Mouse (Mus musculus) heart, embryonic 10.5 days (tissue): ENCODE measurements around the gene Cd1d1. TPM values are rescaled to one million over a fixed set of nuclear protein-coding genes. Genes with fewer than 3 reads are reported as not detected.
A peak's percentile ranks its signal among the peaks of the same experiment; 100 is the strongest.
"Not testable (repeated sequence)": the region's sequence is repeated elsewhere in the genome, so short reads cannot be mapped to it uniquely, and the experiment has no call there.

Experiments
- DNase-seq: peaks from one replicate; pipeline ENCODE4 v3.0.0-alpha.2; 2017; ENCODE audit warnings: low spot score
- H3K27ac ChIP-seq: fragments of 300-500 bp; sonication (generic); 2 replicates; pipeline ENCODE4 v1.5.1; 2016; ENCODE audit warnings: mild to moderate bottlenecking
- H3K27me3 ChIP-seq: fragments of 300-500 bp; sonication (generic); 2 replicates; pipeline ENCODE4 v1.6.1; 2016; ENCODE audit warnings: mild to moderate bottlenecking; ENCODE audit not compliant: poor library complexity, insufficient read depth, severe bottlenecking
- H3K36me3 ChIP-seq: fragments of 300-500 bp; sonication (generic); 2 replicates; pipeline ENCODE4 v1.6.1; 2016; ENCODE audit warnings: mild to moderate bottlenecking, moderate library complexity
- H3K4me1 ChIP-seq: fragments of 300-500 bp; sonication (generic); 2 replicates; pipeline ENCODE4 v1.6.1; 2016; ENCODE audit warnings: mild to moderate bottlenecking
- H3K4me3 ChIP-seq: fragments of 300-500 bp; sonication (generic); 2 replicates; pipeline ENCODE4 v1.5.1; 2016; ENCODE audit warnings: mild to moderate bottlenecking, moderate library complexity
- H3K9me3 ChIP-seq: fragments of 300-500 bp; sonication (generic); 2 replicates; pipeline ENCODE4 v1.6.1; 2016; ENCODE audit warnings: mild to moderate bottlenecking, moderate library complexity
- WGBS: fragments of 180-500 bp; shearing (Covaris S2); methylation state at CpG from one replicate; pipeline ENCODE4 v1.1.7; 2016; 5-methylcytosine and 5-hydroxymethylcytosine counted together
- polyA plus RNA-seq: library from polyadenylated mRNA; unstranded; fragments of >200 nt; fragmentation: Nextera tagmentation; extraction: Ambion mirVana; gene quantifications from 2 replicates; pipeline ENCODE4 v1.2.1, GENCODE M21; 2016

Gene Cd1d1
- polyA plus RNA-seq, result 24.7 and 29.7 TPM in 2 replicates

GRCm38 (mm10) chr3:86999415-86999740 lies at the start of gene Cd1d1:
Cd1d1 (minus strand) TSS chr3:86999441.
- no peaks in the 10 kb centered on the region for H3K9me3 ChIP-seq
- 46% methylated on average over 8 of the region's 8 CpGs for WGBS
- H3K4me3 ChIP-seq, result peak within 1 kb of the TSS; percentile 69
- H3K27ac ChIP-seq, result peak within 1 kb of the TSS; percentile 94
- DNase-seq, result no peak
- no peaks in the 10 kb centered on the region for H3K36me3 ChIP-seq
- peaks cover 14% of the 10 kb centered on the region for H3K4me1 ChIP-seq
- H3K27me3 ChIP-seq, result no peaks in the 10 kb centered on the region

GRCm38 (mm10) chr3:87047801-87048200 lies 48.6 kb upstream of the Cd1d1 start:
- no peaks in the 10 kb centered on the region for H3K4me1 ChIP-seq
- H3K9me3 ChIP-seq, result no peaks in the 10 kb centered on the region
- WGBS, result 88% methylated on average over 5 of the region's 5 CpGs
- H3K4me3 ChIP-seq, result no peak overlapping the region
- H3K36me3 ChIP-seq, result no peaks in the 10 kb centered on the region
- no peak overlapping the region for H3K27ac ChIP-seq
- no peaks in the 10 kb centered on the region for H3K27me3 ChIP-seq
- DNase-seq, result no peak

DNA sequence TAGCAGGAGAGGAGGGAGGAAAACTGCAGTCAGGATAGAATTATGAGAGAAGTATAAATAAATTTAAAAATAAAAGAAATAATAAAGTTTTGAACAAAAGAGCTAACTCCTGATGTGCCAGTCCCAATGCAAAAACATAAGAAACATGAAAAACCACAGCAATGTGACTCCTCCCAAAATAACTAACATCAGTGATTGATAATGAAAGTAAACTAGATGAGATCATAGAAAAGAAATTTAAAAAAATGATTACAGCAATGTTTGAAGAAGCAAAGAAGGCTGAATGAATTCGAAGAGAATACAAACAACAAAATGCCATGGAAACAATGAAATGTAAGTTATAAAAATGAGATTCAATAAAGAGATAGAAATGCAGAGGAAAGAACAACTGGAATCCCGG lies 42.5 kb upstream of the Cd1d1 start:
- no peak for DNase-seq
- Histone ChIP-seq H3K4me1 (0 out of 2 replicates have a peak, but pooled peaks cover 7% of the 10 kb centered on the region), H3K9me3 (no peaks in the 10 kb centered on the region), H3K36me3 (no peaks in the 10 kb centered on the region), H3K27me3 (no peaks in the 10 kb centered on the region), H3K27ac (no peak overlapping the region), H3K4me3 (no peak overlapping the region)
- WGBS, result 72% methylated on average over 2 of the region's 2 CpGs

- Histone ChIP-seq H3K27me3 (no peaks in the 10 kb centered on the region), H3K9me3 (no peaks in the 10 kb centered on the region), H3K4me3 (no peak overlapping the region), H3K4me1 (peaks cover 13% of the 10 kb centered on the region; the same call in 1 of the 2 replicates), H3K36me3 (no peaks in the 10 kb centered on the region), H3K27ac (no peak overlapping the region)
- WGBS, result 77% methylated on average over 6 of the region's 6 CpGs
- no peak for DNase-seq
Measured at GRCm38 (mm10) chr3:87038500-87038899, 39.3 kb upstream of the Cd1d1 start.

GRCm38 (mm10) chr3:87034061-87034460 lies 34.8 kb upstream of the Cd1d1 start:
- no peak for DNase-seq
- 91% methylated on average over 4 of the region's 4 CpGs for WGBS
- H3K4me3 ChIP-seq, result no peak overlapping the region
- H3K36me3 ChIP-seq, result no peaks in the 10 kb centered on the region
- no peaks in the 10 kb centered on the region for H3K27me3 ChIP-seq
- H3K4me1 ChIP-seq, result peaks cover 13% of the 10 kb centered on the region; the same call in 1 of the 2 replicates
- H3K9me3 ChIP-seq, result no peaks in the 10 kb centered on the region
- no peak overlapping the region for H3K27ac ChIP-seq

- no peak overlapping the region for H3K27ac ChIP-seq
- H3K4me3 ChIP-seq, result no peak overlapping the region
- 21% methylated on average over 8 of the region's 8 CpGs for WGBS
- peak; percentile 80 for DNase-seq
- no peaks in the 10 kb centered on the region for H3K27me3 ChIP-seq
- peaks cover 13% of the 10 kb centered on the region; the same call in 1 of the 2 replicates for H3K4me1 ChIP-seq
- no peaks in the 10 kb centered on the region for H3K9me3 ChIP-seq
- no peaks in the 10 kb centered on the region for H3K36me3 ChIP-seq
Measured at GRCm38 (mm10) chr3:87033357-87033756, 34.1 kb upstream of the Cd1d1 start.

- Histone ChIP-seq H3K36me3 (no peaks in the 10 kb centered on the region), H3K4me3 (no peak overlapping the region), H3K27ac (no peak overlapping the region), H3K4me1 (0 out of 2 replicates have a peak, but pooled peaks cover 1% of the 10 kb centered on the region), H3K9me3 (no peaks in the 10 kb centered on the region), H3K27me3 (no peaks in the 10 kb centered on the region)
- WGBS, result 20% methylated on average over 6 of the region's 6 CpGs
- no peak for DNase-seq
Measured at GRCm38 (mm10) chr3:87030855-87031254, 31.6 kb upstream of the Cd1d1 start.

DNA sequence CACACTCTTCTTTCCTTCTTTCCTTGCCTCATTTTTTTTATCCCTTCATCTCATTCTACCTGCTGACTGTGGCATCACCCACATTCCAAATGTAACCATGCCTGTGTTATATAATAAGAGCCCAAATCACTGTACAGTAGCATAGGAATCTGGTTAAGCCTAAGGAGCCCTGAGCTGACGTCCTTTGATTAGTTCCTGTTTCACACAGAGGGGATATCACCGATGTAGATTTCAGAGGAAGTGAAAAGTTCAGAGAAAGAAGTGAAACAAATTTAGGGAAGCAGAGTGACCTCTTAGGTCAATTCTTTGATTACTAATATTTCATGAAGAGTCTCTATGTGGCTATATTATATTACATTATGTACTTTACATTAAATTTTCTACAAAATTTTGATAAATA lies 18.5 kb upstream of the Cd1d1 start:
- WGBS, result 65% methylated on average over 2 of the region's 2 CpGs
- Histone ChIP-seq H3K27ac (no peak overlapping the region), H3K27me3 (no peaks in the 10 kb centered on the region), H3K9me3 (no peaks in the 10 kb centered on the region), H3K36me3 (no peaks in the 10 kb centered on the region), H3K4me1 (no peaks in the 10 kb centered on the region), H3K4me3 (no peak overlapping the region)
- DNase-seq, result no peak

GRCm38 (mm10) chr3:87017001-87017400 lies 17.8 kb upstream of the Cd1d1 start:
- Histone ChIP-seq H3K9me3 (no peaks in the 10 kb centered on the region), H3K4me3 (no peak overlapping the region), H3K27ac (no peak overlapping the region), H3K27me3 (no peaks in the 10 kb centered on the region), H3K4me1 (no peaks in the 10 kb centered on the region), H3K36me3 (no peaks in the 10 kb centered on the region)
- 79% methylated on average over 1 of the region's 1 CpGs for WGBS
- DNase-seq, result no peak

DNA sequence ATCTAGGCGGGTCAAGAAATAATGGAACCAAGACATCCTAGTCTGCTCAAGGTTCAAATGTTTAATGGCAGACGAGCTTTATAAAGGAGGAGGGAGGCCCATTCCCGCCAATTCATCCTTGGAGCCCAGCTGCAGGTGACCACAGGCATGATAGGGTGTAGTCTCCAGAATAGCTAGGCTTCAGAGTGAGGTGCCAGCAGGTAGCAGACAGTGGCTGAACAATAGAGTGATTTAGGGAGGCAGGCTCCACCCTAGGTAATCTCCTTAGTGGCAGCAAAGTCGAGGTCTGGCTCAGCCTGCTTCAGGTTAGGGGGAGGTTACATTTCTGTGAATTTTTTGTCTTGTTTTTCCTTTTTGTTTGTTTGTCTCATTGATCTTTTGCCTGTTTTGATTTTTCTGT lies 16.7 kb upstream of the Cd1d1 start:
- H3K9me3 ChIP-seq, result no peaks in the 10 kb centered on the region
- no peak overlapping the region for H3K27ac ChIP-seq
- no peaks in the 10 kb centered on the region for H3K36me3 ChIP-seq
- no peak overlapping the region for H3K4me3 ChIP-seq
- no peaks in the 10 kb centered on the region for H3K27me3 ChIP-seq
- no peaks in the 10 kb centered on the region for H3K4me1 ChIP-seq
- no peak for DNase-seq
- 62% methylated on average over 4 of the region's 4 CpGs for WGBS

- not testable (repeated sequence) for DNase-seq, H3K27me3 ChIP-seq, H3K27ac ChIP-seq, H3K36me3 ChIP-seq, H3K9me3 ChIP-seq, H3K4me1 ChIP-seq, H3K4me3 ChIP-seq
- 75% methylated on average over 3 of the region's 3 CpGs for WGBS
Measured at GRCm38 (mm10) chr3:87012406-87012805, 13.2 kb upstream of the Cd1d1 start.

GRCm38 (mm10) chr3:87008281-87008680 lies 9.0 kb upstream of the Cd1d1 start:
- H3K27me3 ChIP-seq, H3K4me3 ChIP-seq, H3K36me3 ChIP-seq, DNase-seq, H3K9me3 ChIP-seq, H3K4me1 ChIP-seq, H3K27ac ChIP-seq: not testable (repeated sequence)
- 73% methylated on average over 1 of the region's 1 CpGs for WGBS

DNA sequence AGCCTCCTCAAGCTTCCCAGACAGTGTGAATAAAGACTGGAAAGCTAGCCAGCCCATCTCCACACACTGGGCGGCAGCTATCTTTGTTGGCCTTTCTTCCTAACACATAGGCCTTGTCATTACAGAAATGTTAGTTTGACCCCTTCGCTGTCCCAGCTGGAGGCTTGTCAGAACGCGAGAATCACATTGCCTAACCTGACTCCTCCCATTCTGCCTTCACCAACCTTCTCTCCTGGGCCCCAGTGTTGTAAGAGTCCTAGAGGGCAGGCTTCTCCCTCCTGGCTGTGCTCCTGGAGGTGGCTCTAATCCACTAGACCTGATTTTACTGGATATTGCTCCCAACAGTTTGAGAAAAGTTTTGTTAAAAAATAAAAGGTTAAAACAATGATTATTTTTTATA lies 1.4 kb upstream of the Cd1d1 start:
- Histone ChIP-seq H3K36me3 (no peaks in the 10 kb centered on the region), H3K27me3 (no peaks in the 10 kb centered on the region), H3K4me1 (peaks cover 14% of the 10 kb centered on the region), H3K27ac (no peak overlapping the region), H3K9me3 (no peaks in the 10 kb centered on the region), H3K4me3 (no peak overlapping the region)
- DNase-seq, result no peak
- 24% methylated on average over 4 of the region's 4 CpGs for WGBS

DNA sequence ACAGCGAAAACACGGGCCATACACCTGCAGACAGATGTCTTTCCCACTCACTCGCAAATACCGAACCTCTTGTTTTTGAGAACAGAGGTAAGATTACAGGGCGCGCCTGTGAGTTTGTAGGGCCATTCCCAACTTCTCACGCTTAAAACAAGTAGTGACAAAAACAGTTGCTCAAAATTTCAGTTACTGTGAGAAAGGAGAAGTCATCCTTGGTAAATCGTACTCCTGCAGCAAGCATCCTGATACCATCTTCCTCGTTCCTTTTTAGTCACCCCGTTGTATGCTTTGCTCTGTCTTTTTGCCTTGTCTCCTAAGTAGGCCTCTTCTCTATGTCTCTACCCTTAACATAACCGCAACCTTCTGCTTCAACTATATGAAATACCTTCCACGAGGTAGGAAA lies 810 bp upstream of the Cd1d1 start:
- Histone ChIP-seq H3K27me3 (no peaks in the 10 kb centered on the region), H3K4me3 (no peak overlapping the region), H3K27ac (no peak overlapping the region), H3K9me3 (no peaks in the 10 kb centered on the region), H3K36me3 (no peaks in the 10 kb centered on the region), H3K4me1 (peaks cover 14% of the 10 kb centered on the region)
- DNase-seq, result no peak
- WGBS, result 83% methylated on average over 12 of the region's 12 CpGs
